In genomic region chr4:154877864-154878548, GRCm38 (mm10) we compare ENCODE assay signal across 8 mouse cellular contexts. TPM values are rescaled to one million over a fixed set of nuclear protein-coding genes. Genes with fewer than 3 reads are reported as not detected.
DNase-seq lines count a peak whose midpoint lies in the region; ATAC-seq lines count a peak whose summit lies in the region.

No protein-coding gene starts in this region.

- ATAC-seq in inflammation-experienced regulatory T-cells, adult 6 months: peak; percentile 100

- intact Hi-C loops in gastrocnemius, postnatal 14 days (cut with DNase I; ENCODE audit: low total_unique reads): loop anchor here (5.0 to 10.0 kb wide), 2 partner anchors 34 to 67 kb away; no protein-coding TSS in a partner anchor
- intact Hi-C loops in left cerebral cortex, postnatal 14 days (cut with DNase I): loop anchor here (1.0 to 10.0 kb wide), 5 partner anchors 29 to 367 kb away; partner anchors contain the start of gene Faap20

- DNase-seq in adrenal gland, adult (ENCODE audit: inconsistent age in 2 of 2, low spot score in 1 of 2): peak; percentile 91 to 96
- DNase-seq in embryo, embryonic 10.5 days (ENCODE audit: low spot score): peak; percentile 98
- DNase-seq in gastrocnemius, postnatal 14 days: peak; percentile 91
- DNase-seq in left cerebral cortex, postnatal 14 days (ENCODE audit: low spot score in 2 of 2): peak; percentile 89 to 96
- DNase-seq in mesoderm, embryonic 11.5 days (ENCODE audit: low read depth, low spot score): peak; percentile 96
- peak; percentile 68 to 71 for DNase-seq in right cerebral cortex, postnatal 36 days (ENCODE audit: low spot score in 2 of 2)
- DNase-seq in yolk sac, embryonic 10.5 days (ENCODE audit: low spot score): peak; percentile 93

RNA-seq across cellular contexts. Expression of gene Mmel1, which starts 8.6 kb away (rescaled TPM):
- total RNA-seq in gastrocnemius, postnatal 14 days (2021): under 1 TPM; 0.49 to 0.68 TPM
- polyA plus RNA-seq in inflammation-experienced regulatory T-cells, adult 6 months (2017; shearing (Covaris generic)): not detected
- total RNA-seq in left cerebral cortex, postnatal 14 days (2021): under 1 TPM; 0.24 to 0.30 TPM

RNA-seq across cellular contexts. Expression of gene Fam213b, which starts 20.9 kb away (rescaled TPM):
- total RNA-seq in gastrocnemius, postnatal 14 days (2021): 100 to 1,000 TPM; 110 to 112 TPM
- 10 to 100 TPM in 2 of 3 experiments, 1 to 10 TPM in 1; 2.8 to 17.4 (median 15.1) TPM for polyA plus RNA-seq in inflammation-experienced regulatory T-cells, adult 6 months (2017; shearing (Covaris generic))
- 10 to 100 TPM; 33.4 to 34.0 TPM for total RNA-seq in left cerebral cortex, postnatal 14 days (2021)

RNA-seq across cellular contexts. Expression of gene Ttc34, which starts 40.7 kb away (rescaled TPM):
- not detected for total RNA-seq in gastrocnemius, postnatal 14 days (2021)
- not detected for polyA plus RNA-seq in inflammation-experienced regulatory T-cells, adult 6 months (2017; shearing (Covaris generic))
- total RNA-seq in left cerebral cortex, postnatal 14 days (2021): 1 to 10 TPM; 2.3 to 3.9 TPM

RNA-seq across cellular contexts. Expression of gene Tnfrsf14, which starts 50.4 kb away (rescaled TPM):
- 1 to 10 TPM; 1.4 to 1.9 TPM for total RNA-seq in gastrocnemius, postnatal 14 days (2021)
- polyA plus RNA-seq in inflammation-experienced regulatory T-cells, adult 6 months (2017; shearing (Covaris generic)): 100 to 1,000 TPM in 2 of 3 experiments, 10 to 100 TPM in 1; 10.2 to 157 (median 117) TPM
- 1 to 10 TPM; 1.3 to 1.6 TPM for total RNA-seq in left cerebral cortex, postnatal 14 days (2021)

Comparison
In these comparisons a context has a peak if more than half of its experiments do, and no peak if none do; other contexts are left out.
1. Peak in every context shown above with its lines: DNase-seq and ATAC-seq.